Mouse (Mus musculus): Measurements from ENCODE around the gene Naa10.

GRCm38 (mm10) chrX:73881036-73881427 is 40.7 kb downstream of the Naa10 start:
- TF ChIP-seq CTCF (IDR thresholded peaks at IDR 0.05; ENCODE audit: control insufficient read depth, insufficient read depth, insufficient replicate concordance, low read depth, low read length) (no peak), POLR2A (IDR thresholded peaks at IDR 0.05; ENCODE audit: control insufficient read depth, low read depth, low read length) (no peak)
